Mouse (Mus musculus) liver, adult 2 months (tissue): ENCODE data around the gene Ube2g2. TPM values are rescaled to one million over a fixed set of nuclear protein-coding genes. Genes with fewer than 3 reads are reported as not detected.

Source experiments
- DNase-seq: peaks from one replicate; pipeline ENCODE4 v3.0.0-alpha.2; 2011; ENCODE audit warnings: low read depth, low spot score; ENCODE audit errors: extremely low read depth
- H3K27ac ChIP-seq: fragments of 200-500 bp; replicated peaks from 2 replicates; pipeline ENCODE4 v1.5.1; 2012; ENCODE audit warnings: low read depth, mild to moderate bottlenecking, control low read depth, inconsistent platforms, low read length; ENCODE audit not compliant: insufficient read depth
- H3K27me3 ChIP-seq: fragments of 200-500 bp; 2 replicates; pipeline ENCODE4 v1.6.1; 2012; ENCODE audit warnings: mild to moderate bottlenecking, moderate library complexity, low read length, inconsistent platforms; ENCODE audit not compliant: control insufficient read depth, insufficient read depth
- H3K36me3 ChIP-seq: fragments of 200-500 bp; 2 replicates; pipeline ENCODE4 v1.6.1; 2012; ENCODE audit warnings: low read length, inconsistent platforms; ENCODE audit not compliant: control insufficient read depth, insufficient read depth
- H3K4me1 ChIP-seq: fragments of 200-500 bp; 2 replicates; pipeline ENCODE4 v1.6.1; 2011; ENCODE audit warnings: low read length; ENCODE audit not compliant: control insufficient read depth, insufficient read depth
- H3K4me3 ChIP-seq: fragments of 200-500 bp; 2 replicates; pipeline ENCODE4 v1.5.1; 2011; ENCODE audit warnings: low read depth, mild to moderate bottlenecking, control low read depth, low read length, moderate library complexity; ENCODE audit not compliant: insufficient read depth
- H3K79me2 ChIP-seq: fragments of 200-500 bp; 2 replicates; pipeline ENCODE4 v1.6.1; 2012; ENCODE audit warnings: inconsistent platforms, mild to moderate bottlenecking, low read length, moderate library complexity; ENCODE audit not compliant: control insufficient read depth, insufficient read depth
- H3K9ac ChIP-seq: fragments of 200-500 bp; 2 replicates; pipeline ENCODE4 v1.6.1; 2012; ENCODE audit warnings: low read depth, mild to moderate bottlenecking, control low read depth, inconsistent platforms, low read length
- CTCF ChIP-seq: fragments of 200-500 bp; IDR thresholded peaks from 2 replicates; pipeline ENCODE4 v1.5.1; 2011; ENCODE audit warnings: low read depth, low read length, control low read depth
- POLR2A ChIP-seq: fragments of 200-500 bp; IDR thresholded peaks from 2 replicates; pipeline ENCODE4 v1.6.1; 2011; ENCODE audit warnings: low read length, control low read depth; ENCODE audit not compliant: insufficient read depth; ENCODE audit errors: extremely low read depth
- WGBS: fragments of 180-500 bp; shearing (Covaris S2); methylation state at CpG from one replicate; pipeline ENCODE4 v1.1.7; 2018; 5-methylcytosine and 5-hydroxymethylcytosine counted together
- polyA plus RNA-seq: library from polyadenylated mRNA; depleted of rRNA; stranded (reverse); fragments of >200 nt; gene quantifications from 2 replicates; pipeline ENCODE4 v1.2.3, GENCODE M21; 2012
- total RNA-seq: library from RNA; depleted of rRNA; stranded (reverse); fragments of >200 nt; gene quantifications from 2 replicates; pipeline ENCODE4 v1.2.3, GENCODE M21; 2014

Ube2g2 gene
- total and polyA plus RNA-seq, 2 experiments = 21.6 to 30.4 TPM

DNA sequence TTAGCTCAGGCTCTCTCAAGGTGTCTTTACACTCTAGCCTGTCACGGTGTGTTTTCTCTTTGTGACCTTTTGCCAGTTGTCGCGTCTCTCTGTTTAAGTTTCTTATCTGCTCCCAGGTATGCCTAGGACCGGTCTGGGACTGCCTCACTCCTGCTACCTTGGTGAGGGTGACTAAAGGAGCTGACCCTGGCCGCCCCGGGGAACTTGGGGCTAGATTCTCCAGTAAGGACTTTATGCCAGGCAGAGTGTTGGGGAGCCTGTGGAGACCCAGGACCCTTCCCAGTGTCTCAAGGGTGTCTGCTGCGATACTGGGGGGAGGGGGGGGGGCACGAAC lies 39.8 kb upstream of the Ube2g2 start:
- Histone ChIP-seq H3K36me3 (no peaks in the 10 kb centered on the region), H3K4me1 (peaks cover 34% of the 10 kb centered on the region), H3K9ac (peak overlapping the region; percentile 96), H3K4me3 (peak overlapping the region; percentile 89), H3K27me3 (no peaks in the 10 kb centered on the region), H3K27ac (peak overlapping the region; percentile 96), H3K79me2 (peaks cover 37% of the 10 kb centered on the region; the same call in 1 of the 2 replicates)
- no peak for TF ChIP-seq POLR2A
- TF ChIP-seq CTCF = no peak
- WGBS = 2% methylated on average over 8 of the region's 8 CpGs
- no peak for DNase-seq

DNA sequence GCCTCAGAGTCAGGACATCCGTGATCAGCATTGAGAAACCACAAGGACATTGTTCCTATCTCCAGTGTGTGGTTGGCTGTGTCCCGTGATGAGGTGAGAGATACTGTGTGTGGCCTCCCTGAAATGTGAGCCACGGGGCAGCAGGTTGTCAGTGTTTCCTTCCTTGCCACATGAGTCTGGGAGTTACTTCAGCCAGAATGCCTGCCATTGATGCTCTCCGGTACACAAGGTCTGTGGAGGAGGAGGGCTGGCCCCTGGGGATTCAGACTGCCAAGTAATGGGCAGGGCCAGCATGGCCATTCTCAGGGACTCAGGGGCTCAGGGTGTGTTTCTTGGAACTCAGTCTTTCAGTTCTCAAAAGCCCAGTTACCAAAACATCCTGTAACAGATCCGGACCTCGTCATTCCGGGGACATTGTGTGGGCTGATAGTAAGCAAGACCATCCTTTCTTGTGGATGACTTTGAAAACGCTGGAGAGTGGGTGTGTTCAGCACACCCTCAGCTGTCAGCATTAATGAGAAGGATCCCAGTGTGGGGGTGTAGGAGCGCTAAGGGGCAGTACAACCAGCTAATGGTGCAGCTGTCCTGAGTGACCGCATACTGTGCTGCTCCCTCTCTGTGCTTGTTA lies 38.2 kb upstream of the Ube2g2 start:
- H3K9ac ChIP-seq = no peak overlapping the region
- TF ChIP-seq CTCF (no peak), POLR2A (no peak)
- H3K27me3 ChIP-seq = no peaks in the 10 kb centered on the region
- peak; percentile 50 for DNase-seq
- H3K4me3 ChIP-seq = no peak overlapping the region
- H3K27ac ChIP-seq = 0 out of 2 replicates have a peak overlapping the region, but pooled peaks have one; percentile 9
- 45% methylated on average over 10 of the region's 10 CpGs for WGBS
- H3K79me2 ChIP-seq = peaks cover 50% of the 10 kb centered on the region
- peaks cover 48% of the 10 kb centered on the region for H3K4me1 ChIP-seq
- peaks cover 6% of the 10 kb centered on the region; the same call in 1 of the 2 replicates for H3K36me3 ChIP-seq

DNA sequence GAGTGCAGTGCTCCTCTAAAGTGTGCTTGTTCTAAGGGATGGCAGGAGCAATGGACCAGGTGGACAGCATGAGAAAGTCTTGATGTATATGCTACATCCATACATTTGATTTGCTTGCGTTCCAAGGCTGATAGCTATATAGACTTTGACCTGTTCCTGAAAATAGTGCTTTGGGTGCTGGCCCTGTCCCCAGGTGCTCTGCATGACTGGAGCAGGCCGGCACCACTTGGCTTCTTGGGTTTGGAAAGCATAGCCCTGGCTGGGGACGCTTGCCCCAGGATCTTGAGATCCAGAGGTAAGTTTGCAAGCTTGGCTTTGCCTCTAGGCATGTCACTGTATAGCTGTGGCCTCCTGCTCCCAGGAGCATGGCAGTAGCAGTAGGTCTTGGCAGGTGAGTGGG lies 35.4 kb upstream of the Ube2g2 start:
- DNase-seq = peak; percentile 51
- Histone ChIP-seq H3K4me3 (no peak overlapping the region), H3K4me1 (peaks cover 53% of the 10 kb centered on the region), H3K9ac (no peak overlapping the region), H3K27me3 (no peaks in the 10 kb centered on the region), H3K27ac (peak overlapping the region; percentile 56), H3K79me2 (peaks cover 60% of the 10 kb centered on the region), H3K36me3 (peaks cover 11% of the 10 kb centered on the region; the same call in 1 of the 2 replicates)
- 23% methylated on average over 3 of the region's 3 CpGs for WGBS
- no peak for TF ChIP-seq CTCF
- no peak for TF ChIP-seq POLR2A

DNA sequence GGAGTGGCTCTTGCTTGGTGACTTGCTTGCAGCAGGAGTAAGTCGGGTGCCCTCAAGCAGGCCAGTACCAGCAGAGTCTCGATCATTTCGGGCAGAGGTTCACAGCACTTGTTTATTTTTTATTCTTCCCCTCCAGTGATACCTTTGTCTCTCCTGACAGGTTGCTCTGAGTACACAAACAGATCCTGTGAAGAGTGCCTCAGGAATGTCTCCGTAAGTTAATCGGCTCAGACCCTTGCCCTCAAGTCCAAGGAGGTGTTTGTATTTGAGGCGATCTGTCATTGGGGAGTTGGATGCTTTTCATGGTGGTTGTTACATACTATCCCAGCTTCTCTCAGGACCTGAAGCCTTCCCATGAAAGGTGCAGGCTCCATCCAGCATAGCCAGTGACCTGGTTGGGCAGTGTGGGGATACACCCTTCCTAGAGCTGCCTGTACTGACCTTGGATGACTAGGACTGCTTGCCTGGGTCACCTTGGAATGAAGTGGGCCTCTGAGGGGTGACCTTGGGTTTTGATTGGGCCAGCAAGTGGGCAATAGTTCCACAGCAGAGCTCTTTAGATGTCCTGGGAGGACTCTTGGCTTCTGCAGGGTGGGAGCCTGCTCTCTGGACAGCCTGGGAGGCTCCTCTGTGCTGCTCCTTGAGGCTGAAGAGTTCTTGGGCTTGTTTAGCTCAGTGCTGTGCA lies 34.8 kb upstream of the Ube2g2 start:
- TF ChIP-seq CTCF (no peak), POLR2A (no peak)
- H3K27ac ChIP-seq = peak overlapping the region; percentile 56

DNA sequence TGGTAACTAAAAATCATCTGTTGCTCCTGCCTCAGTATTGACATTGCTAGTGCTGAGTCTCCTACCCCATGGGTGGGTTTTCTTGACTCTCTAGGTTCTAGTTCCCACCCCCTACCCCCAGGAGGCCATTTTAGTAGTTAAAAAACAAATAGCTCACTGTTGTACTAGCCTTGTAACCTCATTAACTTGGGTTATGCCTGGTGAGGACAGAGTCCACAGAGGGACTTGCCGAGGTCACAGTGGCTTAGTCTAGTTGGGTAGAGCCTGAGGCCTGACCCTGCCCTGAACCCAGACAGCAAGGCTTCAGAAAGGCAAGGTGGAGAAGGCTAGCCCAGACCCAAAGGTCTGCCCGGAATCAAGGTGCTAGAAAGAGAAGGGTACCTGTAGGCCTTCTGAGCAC lies 34.0 kb upstream of the Ube2g2 start:
- H3K27me3 ChIP-seq = no peaks in the 10 kb centered on the region
- peaks cover 52% of the 10 kb centered on the region for H3K79me2 ChIP-seq
- WGBS = 41% methylated on average over 2 of the region's 2 CpGs
- H3K9ac ChIP-seq = no peak overlapping the region
- peak overlapping the region; percentile 56 for H3K27ac ChIP-seq
- H3K4me3 ChIP-seq = no peak overlapping the region
- DNase-seq = peak; percentile 87
- H3K36me3 ChIP-seq = peaks cover 20% of the 10 kb centered on the region
- peaks cover 51% of the 10 kb centered on the region for H3K4me1 ChIP-seq
- TF ChIP-seq CTCF = no peak
- no peak for TF ChIP-seq POLR2A

More for the DNA sequence above, 34.8 kb upstream of the Ube2g2 start:
- H3K36me3 ChIP-seq = peaks cover 14% of the 10 kb centered on the region
- H3K4me1 ChIP-seq = peaks cover 53% of the 10 kb centered on the region
- 33% methylated on average over 6 of the region's 6 CpGs for WGBS
- peaks cover 59% of the 10 kb centered on the region for H3K79me2 ChIP-seq
- no peak overlapping the region for H3K4me3 ChIP-seq
- DNase-seq = peak; percentile 46
- H3K27me3 ChIP-seq = no peaks in the 10 kb centered on the region
- H3K9ac ChIP-seq = peak overlapping the region; percentile 16; the same call in 1 of the 2 replicates

DNA sequence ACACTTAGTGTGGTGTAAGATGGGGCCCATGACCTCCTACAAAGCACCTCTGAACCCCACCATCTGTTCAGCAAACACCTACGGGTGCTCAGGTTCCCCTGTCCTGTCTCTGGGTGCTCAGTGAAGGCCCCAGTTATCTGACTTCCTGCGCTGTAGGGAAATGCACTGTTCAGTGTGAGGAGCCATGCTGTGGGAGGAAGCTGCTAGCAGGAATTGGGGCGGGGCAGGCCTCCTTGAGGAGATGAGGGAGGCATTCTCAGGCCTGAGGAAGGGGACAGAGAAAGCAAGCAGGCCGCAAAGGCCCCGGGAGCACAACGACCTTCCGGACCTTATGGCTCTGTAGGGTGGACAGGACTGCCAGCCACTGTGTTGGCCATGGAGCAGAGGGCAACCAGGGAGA lies 33.0 kb upstream of the Ube2g2 start:
- H3K4me1 ChIP-seq = peaks cover 41% of the 10 kb centered on the region

More for the DNA sequence above, 33.0 kb upstream of the Ube2g2 start:
- Histone ChIP-seq H3K4me3 (peak overlapping the region; percentile 25), H3K27ac (peak overlapping the region; percentile 22), H3K9ac (no peak overlapping the region), H3K36me3 (peaks cover 31% of the 10 kb centered on the region), H3K79me2 (peaks cover 42% of the 10 kb centered on the region), H3K27me3 (no peaks in the 10 kb centered on the region)
- DNase-seq = no peak
- TF ChIP-seq CTCF (no peak), POLR2A (no peak)
- 77% methylated on average over 7 of the region's 7 CpGs for WGBS
